Mouse (Mus musculus) MEL (cell line): Measurements from ENCODE around the gene Il9r. TPM values are rescaled to one million over a fixed set of nuclear protein-coding genes. Genes with fewer than 3 reads are reported as not detected.
A peak's percentile ranks its signal among the peaks of the same experiment; 100 is the strongest.

ENCODE experiments used
- DNase-seq: peaks from one replicate; pipeline ENCODE4 v3.0.0; 2011; ENCODE audit warnings: low read depth, low spot score
- H3K27ac ChIP-seq: 2 replicates; pipeline ENCODE4 v1.5.1; 2012; ENCODE audit warnings: low read depth, mild to moderate bottlenecking, control low read depth, low read length, moderate library complexity; ENCODE audit not compliant: control insufficient read depth
- H3K27me3 ChIP-seq, 2 experiments: fragments of 150-350 bp in 1 of 2; sonication (generic) in 1 of 2; 2 replicates each; pipeline ENCODE4 v1.6.1; 2012; ENCODE audit warnings: low read length in 2 of 2, mild to moderate bottlenecking in 2 of 2, improper control_type of control experiment in 1 of 2, moderate library complexity in 1 of 2; ENCODE audit not compliant: insufficient read depth in 2 of 2, control insufficient read depth in 1 of 2
- H3K36me3 ChIP-seq, 2 experiments: 2 replicates each; pipeline ENCODE4 v1.6.1; 2012 to 2014; ENCODE audit warnings: low read length in 2 of 2, improper control_type of control experiment in 1 of 2, inconsistent platforms in 1 of 2, mild to moderate bottlenecking in 1 of 2; ENCODE audit not compliant: insufficient read depth in 2 of 2, control insufficient read depth in 1 of 2
- H3K4me1 ChIP-seq, 2 experiments: fragments of 150-350 bp in 1 of 2; sonication (generic) in 1 of 2; 2 replicates each; pipeline ENCODE4 v1.6.1; 2012; ENCODE audit warnings: low read length in 2 of 2, improper control_type of control experiment in 1 of 2, mild to moderate bottlenecking in 1 of 2; ENCODE audit not compliant: insufficient read depth in 2 of 2, control insufficient read depth in 1 of 2
- H3K4me3 ChIP-seq, 2 experiments: fragments of 150-350 bp in 1 of 2; sonication (generic) in 1 of 2; 2 replicates each; pipeline ENCODE4 v1.5.1; 2012; ENCODE audit warnings: low read depth in 2 of 2, low read length in 2 of 2, mild to moderate bottlenecking in 2 of 2, moderate library complexity in 2 of 2, control low read depth in 1 of 2, improper control_type of control experiment in 1 of 2; ENCODE audit not compliant: control insufficient read depth in 1 of 2, insufficient read depth in 1 of 2
- H3K79me2 ChIP-seq: 2 replicates; pipeline ENCODE4 v1.6.1; 2012; ENCODE audit warnings: mild to moderate bottlenecking, low read length, moderate library complexity; ENCODE audit not compliant: control insufficient read depth, poor library complexity, insufficient read depth
- H3K9ac ChIP-seq: 2 replicates; pipeline ENCODE4 v1.6.1; 2012; ENCODE audit warnings: low read depth, mild to moderate bottlenecking, control low read depth, low read length, moderate library complexity; ENCODE audit not compliant: control insufficient read depth, poor library complexity, severe bottlenecking
- H3K9me3 ChIP-seq: fragments of 150-350 bp; sonication (generic); replicated peaks from 2 replicates; pipeline ENCODE4 v1.6.1; 2012; ENCODE audit warnings: mild to moderate bottlenecking, low read length, improper control_type of control experiment, moderate library complexity; ENCODE audit not compliant: insufficient read depth
- BHLHE40 ChIP-seq: IDR thresholded peaks from 2 replicates; pipeline ENCODE4 v1.6.1; 2012; ENCODE audit warnings: low read depth, mild to moderate bottlenecking, inconsistent platforms, low read length, improper control_type of control experiment, borderline replicate concordance
- CHD1 ChIP-seq: IDR thresholded peaks from 2 replicates; pipeline ENCODE4 v1.6.1; 2012; ENCODE audit warnings: low read depth, mild to moderate bottlenecking, inconsistent platforms, low read length, improper control_type of control experiment
- CTCF ChIP-seq, 3 experiments: IDR thresholded peaks in 2 of 3; conservative IDR thresholded peaks in 1 of 3; 2 replicates each; pipeline ENCODE4 v1.5.1; 2011 to 2012; ENCODE audit warnings: low read length in 3 of 3, low read depth in 2 of 3, mild to moderate bottlenecking in 2 of 3, improper control_type of control experiment in 1 of 3, inconsistent platforms in 1 of 3, mixed read lengths in 1 of 3, moderate library complexity in 1 of 3; ENCODE audit not compliant: control insufficient read depth in 1 of 3, insufficient read depth in 1 of 3, poor library complexity in 1 of 3, severe bottlenecking in 1 of 3
- E2F4 ChIP-seq: IDR thresholded peaks from 2 replicates; pipeline ENCODE4 v1.6.1; 2011; ENCODE audit warnings: low read depth, low read length, improper control_type of control experiment, borderline replicate concordance
- EP300 ChIP-seq, 2 experiments: IDR thresholded peaks; 2 replicates each; pipeline ENCODE4 v1.6.1; 2011; ENCODE audit warnings: improper control_type of control experiment in 2 of 2, low read length in 2 of 2, low read depth in 1 of 2, mild to moderate bottlenecking in 1 of 2
- ETS1 ChIP-seq: IDR thresholded peaks from 2 replicates; pipeline ENCODE4 v1.6.1; 2012; ENCODE audit warnings: low read depth, mild to moderate bottlenecking, inconsistent platforms, low read length, improper control_type of control experiment, moderate library complexity
- GABPA ChIP-seq: IDR thresholded peaks from 2 replicates; pipeline ENCODE4 v1.6.1; 2012; ENCODE audit warnings: low read depth, mild to moderate bottlenecking, inconsistent platforms, low read length, improper control_type of control experiment, moderate library complexity
- GATA1 ChIP-seq: IDR thresholded peaks from 2 replicates; pipeline ENCODE4 v1.6.1; 2011; ENCODE audit warnings: low read depth, low read length, improper control_type of control experiment
- HCFC1 ChIP-seq: IDR thresholded peaks from 2 replicates; pipeline ENCODE4 v1.6.1; 2012; ENCODE audit warnings: low read depth, mild to moderate bottlenecking, inconsistent platforms, low read length, improper control_type of control experiment, moderate library complexity
- KAT2A ChIP-seq: conservative IDR thresholded peaks from 2 replicates; pipeline ENCODE4 v1.6.1; 2012; ENCODE audit warnings: low read depth, low read length, improper control_type of control experiment, inconsistent platforms
- MAX ChIP-seq: IDR thresholded peaks from 2 replicates; pipeline ENCODE4 v1.6.1; 2011; ENCODE audit warnings: low read length, improper control_type of control experiment
- MAZ ChIP-seq: IDR thresholded peaks from 2 replicates; pipeline ENCODE4 v1.6.1; 2012; ENCODE audit warnings: low read depth, mild to moderate bottlenecking, inconsistent platforms, low read length, improper control_type of control experiment
- MEF2A ChIP-seq: IDR thresholded peaks from 2 replicates; pipeline ENCODE4 v1.6.1; 2014; ENCODE audit warnings: low read depth, mild to moderate bottlenecking, inconsistent platforms, low read length, improper control_type of control experiment; ENCODE audit not compliant: poor library complexity, insufficient replicate concordance, severe bottlenecking; ENCODE audit errors: extremely low read depth
- MXI1 ChIP-seq: IDR thresholded peaks from 2 replicates; pipeline ENCODE4 v1.6.1; 2011; ENCODE audit warnings: mild to moderate bottlenecking, low read depth, low read length, improper control_type of control experiment
- MYC ChIP-seq: IDR thresholded peaks from 2 replicates; pipeline ENCODE4 v1.6.1; 2011; ENCODE audit warnings: low read depth, mild to moderate bottlenecking, low read length, improper control_type of control experiment, moderate library complexity
- POLR2A ChIP-seq, 2 experiments: IDR thresholded peaks; 2 replicates each; pipeline ENCODE4 v1.6.1; 2011 to 2012; ENCODE audit warnings: low read length in 2 of 2, mild to moderate bottlenecking in 2 of 2, control low read depth in 1 of 2, improper control_type of control experiment in 1 of 2, low read depth in 1 of 2, moderate library complexity in 1 of 2; ENCODE audit not compliant: control insufficient read depth in 1 of 2, insufficient read depth in 1 of 2, poor library complexity in 1 of 2
- POLR2AphosphoS5 ChIP-seq: IDR thresholded peaks from 2 replicates; pipeline ENCODE4 v1.6.1; 2012; ENCODE audit warnings: low read depth, borderline replicate concordance, mild to moderate bottlenecking, inconsistent platforms, low read length, moderate library complexity, mixed read lengths
- RAD21 ChIP-seq: IDR thresholded peaks from 2 replicates; pipeline ENCODE4 v1.6.1; 2011; ENCODE audit warnings: mild to moderate bottlenecking, low read depth, low read length, improper control_type of control experiment
- RCOR1 ChIP-seq: IDR thresholded peaks from 2 replicates; pipeline ENCODE4 v1.6.1; 2012; ENCODE audit warnings: low read depth, mild to moderate bottlenecking, inconsistent platforms, low read length, improper control_type of control experiment
- SIN3A ChIP-seq: IDR thresholded peaks from 2 replicates; pipeline ENCODE4 v1.6.1; 2012; ENCODE audit warnings: low read length, improper control_type of control experiment, inconsistent platforms
- TAL1 ChIP-seq: IDR thresholded peaks from 2 replicates; pipeline ENCODE4 v1.6.1; 2012; ENCODE audit warnings: mild to moderate bottlenecking, inconsistent platforms, low read length, moderate library complexity, mixed read lengths
- TBP ChIP-seq: IDR thresholded peaks from 2 replicates; pipeline ENCODE4 v1.8.0; 2011; ENCODE audit warnings: low read depth, low read length, improper control_type of control experiment
- UBTF ChIP-seq: IDR thresholded peaks from 2 replicates; pipeline ENCODE4 v1.6.1; 2012; ENCODE audit warnings: low read depth, mild to moderate bottlenecking, inconsistent platforms, low read length, improper control_type of control experiment, moderate library complexity, borderline replicate concordance; ENCODE audit not compliant: insufficient read depth
- USF1 ChIP-seq: IDR thresholded peaks from 2 replicates; pipeline ENCODE4 v1.6.1; 2014; ENCODE audit warnings: low read depth, mild to moderate bottlenecking, inconsistent platforms, low read length, improper control_type of control experiment, moderate library complexity
- USF2 ChIP-seq, 2 experiments: IDR thresholded peaks; 2 replicates each; pipeline ENCODE4 v1.6.1; 2011 to 2012; ENCODE audit warnings: improper control_type of control experiment in 2 of 2, low read length in 2 of 2, borderline replicate concordance in 1 of 2, inconsistent platforms in 1 of 2, low read depth in 1 of 2, mild to moderate bottlenecking in 1 of 2; ENCODE audit not compliant: insufficient read depth in 1 of 2
- ZKSCAN1 ChIP-seq: IDR thresholded peaks from 2 replicates; pipeline ENCODE4 v1.6.1; 2012; ENCODE audit warnings: low read depth, mild to moderate bottlenecking, inconsistent platforms, low read length, improper control_type of control experiment, moderate library complexity
- ZNF384 ChIP-seq: IDR thresholded peaks from 2 replicates; pipeline ENCODE4 v1.6.1; 2012; ENCODE audit warnings: low read depth, mild to moderate bottlenecking, inconsistent platforms, low read length, improper control_type of control experiment
- polyA plus RNA-seq, 2 experiments: library from polyadenylated mRNA; stranded (reverse) in 1 of 2; unstranded in 1 of 2; fragments of >175 nt in 1 of 2; fragments of >200 nt in 1 of 2; gene quantifications; 2 replicates each; pipeline versions ENCODE4 v1.2.1 to v1.2.4; 2012; ENCODE audit warnings: low replicate concordance in 2 of 2, low read depth in 1 of 2; ENCODE audit not compliant: insufficient read length in 2 of 2, insufficient read depth in 1 of 2, missing spikeins in 1 of 2
- total RNA-seq: library from RNA; depleted of rRNA; stranded (reverse); fragments of 300-350 nt; gene quantifications from 2 replicates; pipeline ENCODE4 v1.2.3, GENCODE M21; 2012

Il9r gene
- total and polyA plus RNA-seq, 3 experiments, result 56.9 to 83.8 TPM; not detected in 1

- TF ChIP-seq CTCF (IDR thresholded peaks at IDR 0.05 in 2 of 3, conservative IDR thresholded peaks at IDR 0.05 in 1 of 3; ENCODE audit: control insufficient read depth in 1 of 3, insufficient read depth in 1 of 3, low read depth in 2 of 3, low read length in 3 of 3, poor library complexity in 1 of 3, severe bottlenecking in 1 of 3), result peak in 1 of 3 experiments; percentile 9; a peak in 1 of 6 replicates
- TF ChIP-seq EP300 (IDR thresholded peaks at IDR 0.05; ENCODE audit: low read depth in 1 of 2, low read length in 2 of 2), result peak; percentile 92 to 93
- peak; percentile 91 for TF ChIP-seq ETS1
- TF ChIP-seq USF2 (IDR thresholded peaks at IDR 0.05; ENCODE audit: borderline replicate concordance in 1 of 2, insufficient read depth in 1 of 2, low read depth in 1 of 2, low read length in 2 of 2), result no peak
- no peak for TF ChIP-seq UBTF
- TF ChIP-seq GATA1, result peak; percentile 95
- TF ChIP-seq SIN3A, result peak; percentile 89
- no peak for TF ChIP-seq MEF2A
- TF ChIP-seq KAT2A, result peak; percentile 45
- peak; percentile 38 to 57; a peak in 1 of 4 replicates for TF ChIP-seq POLR2A (IDR thresholded peaks at IDR 0.05; ENCODE audit: control insufficient read depth in 1 of 2, insufficient read depth in 1 of 2, low read depth in 1 of 2, low read length in 2 of 2, poor library complexity in 1 of 2)
- no peak for TF ChIP-seq ZNF384
- peak; percentile 91 for TF ChIP-seq MYC
These were observed 4.1 kb downstream of the Il9r start (continued) for GRCm38 (mm10) chr11:32195867-32196540.

- Histone ChIP-seq H3K9me3 (no peaks in the 10 kb centered on the region), H3K27ac (no peak overlapping the region), H3K27me3 (no peaks in the 10 kb centered on the region), H3K79me2 (peaks cover 20% of the 10 kb centered on the region), H3K36me3 (peaks cover 2 to 26% of the 10 kb centered on the region in 2 experiments; a peak in 3 of 4 replicates), H3K4me1 (peaks cover 25 to 33% of the 10 kb centered on the region in 2 experiments)
- DNase-seq, result no peak
- peak; percentile 85 for TF ChIP-seq ZKSCAN1
- no peak for TF ChIP-seq CHD1
- TF ChIP-seq, all 39 proteins: peak for 1
- no peak overlapping the region for H3K9ac ChIP-seq
- no peak overlapping the region for H3K4me3 ChIP-seq
These were observed 5.5 kb downstream of the Il9r start for GRCm38 (mm10) chr11:32194626-32195025.

GRCm38 (mm10) chr11:32194086-32194485 is 6.0 kb downstream of the Il9r start:
- TF ChIP-seq MXI1 (no peak), UBTF (no peak), TBP (no peak), ZKSCAN1 (no peak), BHLHE40 (no peak), E2F4 (no peak), RCOR1 (no peak), USF1 (no peak), HCFC1 (no peak), GABPA (no peak), MYC (no peak), MAZ (no peak), RAD21 (no peak), TAL1 (no peak), MAX (no peak), MEF2A (no peak), POLR2AphosphoS5 (no peak)
- no peak overlapping the region for H3K9ac ChIP-seq
- peaks cover 16% of the 10 kb centered on the region for H3K79me2 ChIP-seq
- no peak for DNase-seq
- peaks cover 25 to 33% of the 10 kb centered on the region in 2 experiments for H3K4me1 ChIP-seq
- H3K4me3 ChIP-seq, result no peak overlapping the region
- H3K9me3 ChIP-seq, result no peaks in the 10 kb centered on the region
- H3K27me3 ChIP-seq, result no peaks in the 10 kb centered on the region
- peaks cover 2 to 26% of the 10 kb centered on the region in 2 experiments; a peak in 3 of 4 replicates for H3K36me3 ChIP-seq
- H3K27ac ChIP-seq, result no peak overlapping the region
